Mouse (Mus musculus) adrenal gland, postnatal 4 days (tissue): ENCODE measurements around the gene Ppp2r2d. TPM values are rescaled to one million over a fixed set of nuclear protein-coding genes. Genes with fewer than 3 reads are reported as not detected.

ENCODE experiments used
- DNase-seq, 2 experiments: peaks; one replicate each; pipeline ENCODE4 v3.0.0; 2021 to 2022; ENCODE audit warnings: low spot score in 2 of 2, mixed read lengths in 2 of 2
- total RNA-seq, 2 experiments: library from RNA; stranded (reverse); gene quantifications; 2 replicates each; pipeline ENCODE4 v1.2.3; 2021

Ppp2r2d gene
- total RNA-seq, 2 experiments from 2014 or later = 64.3 to 69.6 TPM

DNA sequence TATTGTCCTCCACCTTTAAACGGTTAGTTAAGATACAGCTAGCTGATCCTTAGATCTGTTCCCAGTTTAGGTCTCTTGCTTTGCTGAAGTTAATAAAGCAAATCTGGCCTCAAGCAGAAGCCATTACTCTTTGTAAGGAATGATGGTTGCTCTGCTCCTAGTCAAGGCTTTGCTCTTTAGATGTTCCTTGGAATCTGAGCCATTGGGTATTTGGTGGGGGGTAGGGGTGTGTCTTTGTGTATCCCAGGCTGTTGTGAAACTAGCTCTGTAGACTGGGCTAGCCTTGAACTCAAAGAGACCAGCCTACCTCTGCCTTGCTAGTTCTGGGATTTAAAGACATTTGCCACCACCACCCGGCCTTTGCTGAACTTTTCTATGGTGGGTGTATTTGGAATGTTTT is 8.3 kb downstream of the Ppp2r2d start:
- DNase-seq = no peak

- no peak for DNase-seq
Measured at GRCm38 (mm10) chr7:138856670-138857069, 10.8 kb downstream of the Ppp2r2d start.

DNA sequence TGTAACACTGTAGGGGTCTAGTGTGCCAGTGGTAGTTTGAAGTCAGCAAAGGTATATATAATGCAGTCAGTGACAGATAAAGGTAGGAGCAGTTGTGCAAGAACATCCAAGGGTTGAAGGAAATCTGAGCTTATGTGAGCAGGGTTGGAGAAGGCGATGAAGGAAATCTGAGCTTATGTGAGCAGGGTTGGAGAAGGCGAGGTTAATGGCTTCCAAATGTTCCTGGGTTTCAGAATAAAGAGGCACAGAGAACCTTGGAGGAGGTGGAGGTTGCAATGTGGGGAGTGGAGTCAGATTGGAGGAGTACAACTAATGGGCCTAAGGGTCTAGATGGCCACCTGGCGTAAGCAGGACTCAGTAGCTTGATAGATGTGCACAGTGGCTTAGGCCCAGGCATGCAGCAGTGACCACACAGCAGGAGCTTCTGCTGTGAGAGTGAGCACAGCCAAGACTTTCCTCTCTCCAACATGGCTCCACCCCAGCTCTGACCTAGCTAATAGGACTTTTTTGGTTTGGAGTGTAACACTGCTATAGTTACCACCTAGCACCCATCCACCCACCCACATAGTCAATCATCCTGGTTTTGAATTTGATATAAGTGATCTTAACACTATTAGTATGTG is 18.2 kb downstream of the Ppp2r2d start:
- DNase-seq = no peak

GRCm38 (mm10) chr7:138864776-138865175 is 18.9 kb downstream of the Ppp2r2d start:
- DNase-seq = no peak

GRCm38 (mm10) chr7:138867286-138867685 is 21.4 kb downstream of the Ppp2r2d start:
- DNase-seq = no peak

DNA sequence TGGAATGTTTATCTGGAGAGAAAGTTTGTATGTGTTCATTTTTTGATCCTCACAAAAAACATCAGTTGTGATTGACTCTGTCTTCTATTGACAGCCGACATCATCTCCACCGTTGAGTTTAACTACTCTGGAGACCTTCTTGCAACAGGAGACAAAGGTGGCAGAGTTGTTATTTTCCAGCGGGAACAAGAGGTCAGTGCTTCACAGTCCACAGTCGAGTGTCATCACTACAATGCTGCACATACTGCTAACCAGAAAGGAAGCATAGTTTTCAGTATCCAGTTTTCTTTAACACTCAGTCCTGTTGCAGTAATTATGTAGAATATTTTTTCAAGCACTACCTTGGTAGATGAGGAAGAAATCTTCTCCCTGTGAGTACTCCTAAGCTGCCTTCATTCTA is 22.4 kb downstream of the Ppp2r2d start:
- no peak for DNase-seq

GRCm38 (mm10) chr7:138872956-138873355 is 27.1 kb downstream of the Ppp2r2d start:
- no peak for DNase-seq

- DNase-seq = no peak
Measured at GRCm38 (mm10) chr7:138875031-138875430, 29.2 kb downstream of the Ppp2r2d start.

- DNase-seq = no peak
Measured at GRCm38 (mm10) chr7:138883724-138884123, 37.8 kb downstream of the Ppp2r2d start.

GRCm38 (mm10) chr7:138885365-138886289 is 39.7 kb downstream of the Ppp2r2d start:
- no peak for DNase-seq

- no peak for DNase-seq
Measured at GRCm38 (mm10) chr7:138898122-138898521, 52.2 kb downstream of the Ppp2r2d start.

- DNase-seq = no peak
Measured at GRCm38 (mm10) chr7:138898743-138899142, 52.9 kb downstream of the Ppp2r2d start.

DNA sequence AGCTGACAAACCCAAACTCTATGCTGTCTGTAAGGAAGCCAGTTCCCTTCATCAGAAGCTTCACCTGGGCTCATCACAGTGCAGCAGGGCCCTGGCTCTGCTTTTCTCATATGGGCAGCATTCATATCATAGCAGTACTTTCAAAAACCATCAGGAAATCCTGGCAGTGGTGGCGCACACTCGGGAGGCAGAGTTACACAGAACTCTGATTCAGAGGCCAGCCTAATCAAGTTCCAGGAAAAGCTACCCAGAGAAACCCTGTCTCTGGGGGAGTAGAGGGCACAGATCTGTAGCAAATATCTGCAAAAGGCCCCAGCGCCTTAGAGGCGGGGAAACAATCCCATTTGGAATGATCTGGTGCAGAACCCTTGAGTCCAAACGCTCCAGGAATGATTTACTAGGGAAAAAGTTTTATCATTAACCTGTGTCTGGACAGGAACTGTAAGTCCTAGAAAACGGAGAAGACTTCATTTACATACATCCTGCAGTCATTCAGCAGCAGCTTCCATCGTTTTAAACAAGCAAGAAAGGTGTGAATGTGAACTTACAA is 58.1 kb downstream of the Ppp2r2d start:
- no peak for DNase-seq

GRCm38 (mm10) chr7:138906441-138906840 is 60.6 kb downstream of the Ppp2r2d start:
- DNase-seq = no peak

- no peak for DNase-seq
Measured at GRCm38 (mm10) chr7:138907043-138907442, 61.2 kb downstream of the Ppp2r2d start.

GRCm38 (mm10) chr7:138907976-138908375 is 62.1 kb downstream of the Ppp2r2d start:
- DNase-seq = no peak

DNA sequence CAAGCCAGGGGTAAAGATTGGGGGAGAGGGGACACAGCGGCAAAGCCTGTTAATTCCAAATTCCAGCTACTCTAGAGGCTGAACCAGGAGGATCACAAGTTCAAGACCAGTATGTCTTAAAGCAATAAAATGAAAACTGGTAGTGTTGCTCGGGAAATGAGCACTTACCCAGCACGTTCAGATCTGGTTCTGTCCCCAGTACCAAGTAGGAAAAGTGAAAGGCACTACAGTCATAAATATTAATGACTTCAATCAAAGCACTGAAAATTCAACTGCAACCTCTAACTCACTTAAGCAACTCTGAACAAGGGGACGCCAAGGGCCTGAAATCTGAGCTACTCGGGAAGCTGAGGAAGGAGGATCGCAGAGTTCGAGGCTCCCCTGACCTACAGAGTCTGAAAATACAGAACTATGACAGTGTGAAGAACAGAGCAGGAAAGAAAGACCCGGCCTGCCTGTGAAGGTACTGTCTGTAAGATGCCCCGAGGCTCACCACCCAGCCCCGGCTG is 62.9 kb downstream of the Ppp2r2d start:
- DNase-seq = no peak

- DNase-seq = peak; percentile 83 to 84
Measured at GRCm38 (mm10) chr7:138909277-138910192, 63.7 kb downstream of the Ppp2r2d start, which contains the start of gene Bnip3. Gene Bnip3, minus strand, starts transcription at chr7:138909519.

DNA sequence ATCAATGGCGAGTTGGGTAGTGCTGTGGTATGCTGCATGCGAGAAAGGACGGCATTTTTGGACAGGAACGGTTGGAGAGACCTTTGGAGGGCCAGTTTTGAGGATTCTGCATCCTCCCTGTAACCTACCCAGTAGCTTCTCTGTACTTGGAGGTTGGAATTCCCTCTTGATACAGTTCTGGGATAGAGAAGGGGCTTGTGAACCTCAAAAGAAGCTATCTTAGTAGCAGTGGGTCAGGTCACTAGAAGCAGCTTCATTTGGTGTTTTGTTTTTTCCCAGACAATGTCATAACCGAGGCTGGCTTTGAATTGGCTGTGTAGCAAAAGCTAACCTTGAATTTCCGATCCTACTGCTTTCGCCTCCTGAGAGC is 64.3 kb downstream of the Ppp2r2d start:
- DNase-seq = no peak

- no peak for DNase-seq
Measured at GRCm38 (mm10) chr7:138913616-138914015, 67.7 kb downstream of the Ppp2r2d start.
